Mouse (Mus musculus) macrophage (primary cell): ENCODE data around the gene Stoml3. TPM values are rescaled to one million over a fixed set of nuclear protein-coding genes. Genes with fewer than 3 reads are reported as not detected.

Experiments
- H3K27ac ChIP-seq: fragments of 350-480 bp; formaldehyde crosslinking; 2 replicates; pipeline ENCODE4 v1.9.0; 2021
- H3K36me3 ChIP-seq: fragments of 350-480 bp; formaldehyde crosslinking; 2 replicates; pipeline ENCODE4 v1.9.0; 2021; ENCODE audit errors: inconsistent target
- H3K4me3 ChIP-seq: fragments of 350-480 bp; formaldehyde crosslinking; 2 replicates; pipeline ENCODE4 v1.9.0; 2021; ENCODE audit errors: inconsistent target
- H3K79me2 ChIP-seq: fragments of 350-480 bp; formaldehyde crosslinking; 2 replicates; pipeline ENCODE4 v1.9.0; 2021; ENCODE audit errors: inconsistent target
- WGBS: methylation state at CpG from one replicate; pipeline ENCODE4 v1.1.7; 2026; ENCODE audit warnings: inconsistent platforms; ENCODE audit not compliant: missing documents; 5-methylcytosine and 5-hydroxymethylcytosine counted together
- polyA plus RNA-seq: library from polyadenylated mRNA; stranded (reverse); fragments of 250-400 nt; gene quantifications from 3 replicates; pipeline ENCODE4 v1.2.4, GENCODE M21; 2018; ENCODE audit warnings: inconsistent platforms

Stoml3 gene
- polyA plus RNA-seq, 1 experiment from 2014 or later, result not detected

DNA sequence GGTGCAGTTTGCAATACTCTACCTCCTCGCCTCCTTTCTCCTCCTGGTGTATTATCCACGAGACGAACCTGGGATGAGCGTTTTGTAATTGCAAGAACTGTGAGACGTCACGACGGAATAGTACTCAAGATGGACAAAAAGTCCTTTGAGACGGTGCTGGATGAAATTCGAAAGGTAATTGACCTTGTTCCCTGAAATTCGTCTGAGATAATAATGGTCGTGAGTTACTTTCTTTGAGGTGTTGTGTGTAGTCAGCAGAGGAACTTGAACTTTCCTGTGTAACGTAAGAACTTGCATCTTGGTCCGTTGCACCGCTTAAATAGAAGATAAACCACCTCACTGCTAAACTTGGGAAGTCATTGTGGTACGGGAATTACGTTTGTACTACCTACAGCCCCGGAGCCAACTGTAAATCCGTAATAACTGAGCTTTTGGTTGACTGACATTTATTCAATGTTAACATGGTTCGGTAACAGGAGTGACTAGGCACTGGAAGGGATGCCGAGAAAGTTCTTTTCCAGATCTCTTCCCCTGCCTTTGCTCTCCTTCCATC is 24.2 kb upstream of the Stoml3 start:
- peaks cover 86% of the 10 kb centered on the region for H3K79me2 ChIP-seq

DNA sequence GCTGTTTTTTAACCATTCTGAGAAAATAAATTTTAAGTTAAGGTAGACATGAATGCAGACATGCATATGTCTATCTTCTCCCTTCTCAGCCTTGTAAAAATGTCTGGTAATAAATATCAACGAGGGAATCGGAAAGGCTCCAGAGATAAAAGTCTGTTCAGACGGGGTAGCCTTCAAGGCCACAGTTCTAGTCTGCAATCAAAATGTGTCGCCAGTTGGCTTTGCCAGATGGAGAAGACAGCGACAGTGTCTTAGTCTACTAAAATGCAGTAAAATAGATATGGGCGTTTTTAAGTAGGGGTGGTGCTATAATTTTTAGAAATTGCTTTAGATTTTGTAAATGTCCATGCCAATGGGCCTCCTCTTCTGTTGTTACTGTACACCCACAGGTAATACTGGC is 23.1 kb upstream of the Stoml3 start:
- Histone ChIP-seq H3K79me2 (peaks cover 91% of the 10 kb centered on the region), H3K4me3 (peak overlapping the region; percentile 93), H3K27ac (no peak overlapping the region), H3K36me3 (peaks cover 3% of the 10 kb centered on the region; the same call in 1 of the 2 replicates)
- WGBS, result 48% methylated on average over 6 of the region's 6 CpGs

More for the DNA sequence above, 24.2 kb upstream of the Stoml3 start:
- Histone ChIP-seq H3K4me3 (peak overlapping the region; percentile 93), H3K36me3 (peaks cover 8% of the 10 kb centered on the region), H3K27ac (peak overlapping the region; percentile 42)
- WGBS, result 1% methylated on average over 20 of the region's 20 CpGs

DNA sequence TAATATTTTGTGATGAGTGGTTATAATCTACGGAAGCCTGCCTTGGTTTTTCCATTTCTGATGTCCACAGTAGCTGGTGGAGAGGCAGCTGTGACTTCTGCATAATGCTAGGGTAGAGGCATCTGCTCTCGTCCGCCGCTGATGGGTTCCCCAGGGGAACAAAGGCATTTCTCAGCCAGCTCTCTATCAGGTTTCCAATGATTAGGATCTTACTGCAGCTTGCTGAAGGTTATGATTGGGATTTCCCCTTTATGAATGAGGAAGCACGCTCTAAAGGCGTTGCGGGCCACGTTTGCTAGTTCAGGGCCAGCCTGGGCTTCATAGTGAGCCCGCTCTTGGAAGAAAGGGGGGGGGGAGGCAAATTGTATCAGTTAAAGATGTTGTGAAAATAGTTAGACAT is 22.0 kb upstream of the Stoml3 start:
- Histone ChIP-seq H3K79me2 (peaks cover 89% of the 10 kb centered on the region), H3K27ac (no peak overlapping the region), H3K4me3 (no peak overlapping the region), H3K36me3 (peaks cover 13% of the 10 kb centered on the region)
- 45% methylated on average over 9 of the region's 9 CpGs for WGBS

DNA sequence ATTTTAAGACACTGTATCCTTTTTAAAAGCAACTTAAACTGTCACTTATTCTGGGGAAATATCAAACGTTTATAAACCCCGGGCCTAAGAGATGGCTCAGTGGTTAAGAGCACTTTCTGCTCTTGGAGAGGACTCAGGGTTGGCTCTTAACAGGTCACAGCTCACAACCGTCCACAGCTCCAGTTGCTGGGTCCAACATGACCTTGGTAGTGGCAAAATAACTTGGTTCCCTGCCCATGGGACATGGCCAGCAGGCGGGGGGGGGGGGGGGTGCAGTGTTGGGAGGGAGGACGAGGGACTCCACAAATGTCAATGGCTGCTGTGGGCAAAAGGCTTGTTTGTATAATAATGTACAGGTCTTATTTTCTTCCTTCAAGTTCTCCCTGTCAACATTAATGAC is 21.1 kb upstream of the Stoml3 start:
- no peak overlapping the region for H3K4me3 ChIP-seq
- WGBS, result 97% methylated on average over 3 of the region's 5 CpGs
- peaks cover 80% of the 10 kb centered on the region for H3K79me2 ChIP-seq
- no peak overlapping the region for H3K27ac ChIP-seq
- peaks cover 22% of the 10 kb centered on the region for H3K36me3 ChIP-seq

DNA sequence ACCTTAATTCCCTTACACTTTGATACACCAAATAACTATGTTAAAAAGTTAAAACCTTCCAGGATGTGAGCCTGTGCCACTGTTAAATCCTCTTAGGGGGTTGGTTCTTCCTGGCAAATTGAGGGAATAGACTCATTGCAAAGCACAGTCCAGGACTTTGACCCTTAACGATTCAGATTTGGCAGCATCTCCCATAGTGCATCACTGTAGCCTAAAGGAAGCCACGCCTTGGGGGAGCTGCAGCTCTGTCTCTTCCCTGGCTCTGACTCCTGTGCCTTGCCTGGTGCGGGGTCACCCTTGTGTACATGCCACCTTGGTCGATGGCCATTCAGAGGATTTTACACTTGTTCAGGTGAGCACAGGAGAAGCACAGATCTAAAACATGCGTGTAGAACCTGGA is 18.8 kb upstream of the Stoml3 start:
- Histone ChIP-seq H3K27ac (no peak overlapping the region), H3K36me3 (peaks cover 45% of the 10 kb centered on the region), H3K4me3 (no peak overlapping the region), H3K79me2 (peaks cover 63% of the 10 kb centered on the region)
- WGBS, result 92% methylated on average over 5 of the region's 5 CpGs

DNA sequence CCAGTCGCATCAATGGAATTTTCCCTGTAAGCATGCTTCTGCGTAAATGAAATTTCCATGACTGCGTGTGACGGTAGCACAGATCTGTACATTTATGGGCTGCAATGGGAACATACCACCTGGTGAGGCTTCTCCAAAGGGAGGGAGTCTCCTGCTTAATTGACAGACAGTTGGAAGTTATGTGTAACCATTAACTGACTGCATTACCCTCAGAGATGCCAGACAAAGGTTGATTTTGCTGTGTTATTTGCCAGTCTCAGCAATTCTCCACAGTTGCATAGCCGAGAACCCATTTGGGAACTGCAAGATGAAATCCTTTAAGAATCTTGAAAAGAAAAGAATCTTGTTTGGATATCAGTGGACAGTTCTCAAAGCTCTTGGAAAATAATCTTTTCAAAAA is 16.4 kb upstream of the Stoml3 start:
- Histone ChIP-seq H3K27ac (no peak overlapping the region), H3K4me3 (no peak overlapping the region), H3K36me3 (peaks cover 66% of the 10 kb centered on the region), H3K79me2 (peaks cover 39% of the 10 kb centered on the region)
- WGBS, result 95% methylated on average over 5 of the region's 5 CpGs

DNA sequence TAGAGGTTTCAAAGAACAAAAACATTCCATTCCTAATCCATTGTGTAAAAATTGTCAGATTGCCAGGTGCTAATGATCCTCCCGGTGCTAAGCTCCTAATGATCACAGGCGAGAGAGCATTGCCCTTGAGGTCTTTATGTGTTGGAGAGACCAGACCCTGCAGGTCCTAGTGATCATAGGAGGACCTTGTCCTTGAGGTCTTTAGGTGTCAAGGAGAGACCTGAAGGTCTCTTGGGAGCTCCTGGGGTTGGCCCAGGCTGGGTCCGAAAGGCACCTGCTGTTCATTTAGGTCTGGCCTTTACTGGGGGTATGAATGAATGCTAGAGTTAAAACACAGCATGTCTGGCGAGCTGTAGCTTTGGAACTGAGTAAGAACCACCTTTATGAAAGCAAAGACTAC is 14.3 kb upstream of the Stoml3 start:
- Histone ChIP-seq H3K27ac (no peak overlapping the region), H3K4me3 (no peak overlapping the region), H3K36me3 (peaks cover 80% of the 10 kb centered on the region), H3K79me2 (peaks cover 18% of the 10 kb centered on the region)
- WGBS, result 94% methylated on average over 4 of the region's 4 CpGs

DNA sequence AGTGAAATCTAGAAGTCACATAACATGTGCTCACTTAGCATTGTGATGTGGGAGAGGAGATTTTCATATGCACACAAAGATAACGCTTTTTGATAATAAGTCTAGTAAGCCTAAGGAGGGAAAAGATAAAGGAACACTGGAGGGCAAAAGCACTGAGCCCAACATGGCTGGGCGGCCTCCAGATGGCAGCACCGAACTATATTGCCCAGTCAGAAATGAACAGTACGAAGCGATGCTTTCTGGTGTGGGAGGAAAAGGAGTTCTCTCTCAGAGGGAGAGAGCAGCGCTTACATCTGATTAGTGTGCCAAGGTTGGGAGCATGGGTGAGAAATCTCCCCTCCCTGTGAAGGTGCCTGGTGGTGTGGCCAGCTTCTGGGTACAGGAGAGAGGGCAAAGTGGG is 12.6 kb upstream of the Stoml3 start:
- WGBS, result 71% methylated on average over 6 of the region's 6 CpGs
- Histone ChIP-seq H3K27ac (no peak overlapping the region), H3K79me2 (peaks cover 1% of the 10 kb centered on the region; the same call in 1 of the 2 replicates), H3K4me3 (no peak overlapping the region), H3K36me3 (peaks cover 84% of the 10 kb centered on the region)

DNA sequence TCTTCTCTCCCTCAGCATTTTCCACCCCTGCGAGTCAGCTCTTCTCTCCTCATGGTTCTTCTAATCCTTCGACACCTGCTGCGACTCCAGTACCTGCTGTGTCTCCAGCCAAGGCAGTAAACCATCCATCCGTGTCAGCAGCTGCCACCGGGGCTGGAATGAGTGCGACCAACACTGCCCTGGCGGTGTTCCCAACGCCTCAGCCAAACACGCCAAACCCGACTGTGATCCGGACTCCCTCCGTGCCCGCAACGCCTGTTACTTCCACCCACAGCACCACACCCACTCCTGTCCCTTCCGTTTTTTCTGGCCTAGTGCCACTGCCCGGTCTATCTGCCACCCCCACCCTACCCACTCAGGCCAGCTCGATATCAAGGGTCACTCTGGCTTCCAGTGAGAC is 11.0 kb upstream of the Stoml3 start:
- H3K4me3 ChIP-seq, result no peak overlapping the region
- peaks cover 68% of the 10 kb centered on the region for H3K36me3 ChIP-seq
- WGBS, result 98% methylated on average over 13 of the region's 17 CpGs
- H3K79me2 ChIP-seq, result no peaks in the 10 kb centered on the region
- H3K27ac ChIP-seq, result no peak overlapping the region

DNA sequence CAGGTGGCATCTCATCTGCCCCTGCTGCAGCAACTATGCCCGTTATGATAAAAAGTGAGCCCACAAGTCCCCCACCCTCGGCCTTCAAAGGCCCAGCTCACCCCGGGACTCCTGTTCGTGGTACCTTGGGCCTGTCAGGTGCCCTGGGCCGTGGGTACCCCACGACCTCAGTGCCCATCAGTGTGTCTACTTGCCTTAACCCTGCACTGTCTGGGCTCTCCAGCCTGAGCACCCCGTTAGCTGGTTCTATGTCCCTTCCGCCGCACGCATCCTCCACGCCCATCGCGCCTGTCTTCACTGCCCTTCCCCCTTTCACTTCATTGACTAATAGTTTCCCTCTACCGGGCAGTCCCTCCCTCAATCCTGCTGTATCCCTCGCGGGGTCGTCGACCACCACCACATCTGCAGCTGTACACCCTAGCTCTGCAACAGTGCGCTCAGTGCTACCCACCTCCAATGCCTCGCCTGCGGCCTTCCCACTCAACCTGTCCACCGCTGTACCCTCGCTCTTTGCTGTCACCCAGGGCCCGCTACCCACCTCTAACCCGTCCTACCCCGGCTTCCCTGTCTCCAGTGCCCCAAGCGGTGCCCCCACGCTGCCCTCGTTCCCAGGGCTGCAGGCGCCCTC is 9.9 kb upstream of the Stoml3 start:
- Histone ChIP-seq H3K36me3 (peaks cover 57% of the 10 kb centered on the region), H3K4me3 (no peak overlapping the region), H3K79me2 (no peaks in the 10 kb centered on the region), H3K27ac (no peak overlapping the region)
- 95% methylated on average over 17 of the region's 30 CpGs for WGBS

DNA sequence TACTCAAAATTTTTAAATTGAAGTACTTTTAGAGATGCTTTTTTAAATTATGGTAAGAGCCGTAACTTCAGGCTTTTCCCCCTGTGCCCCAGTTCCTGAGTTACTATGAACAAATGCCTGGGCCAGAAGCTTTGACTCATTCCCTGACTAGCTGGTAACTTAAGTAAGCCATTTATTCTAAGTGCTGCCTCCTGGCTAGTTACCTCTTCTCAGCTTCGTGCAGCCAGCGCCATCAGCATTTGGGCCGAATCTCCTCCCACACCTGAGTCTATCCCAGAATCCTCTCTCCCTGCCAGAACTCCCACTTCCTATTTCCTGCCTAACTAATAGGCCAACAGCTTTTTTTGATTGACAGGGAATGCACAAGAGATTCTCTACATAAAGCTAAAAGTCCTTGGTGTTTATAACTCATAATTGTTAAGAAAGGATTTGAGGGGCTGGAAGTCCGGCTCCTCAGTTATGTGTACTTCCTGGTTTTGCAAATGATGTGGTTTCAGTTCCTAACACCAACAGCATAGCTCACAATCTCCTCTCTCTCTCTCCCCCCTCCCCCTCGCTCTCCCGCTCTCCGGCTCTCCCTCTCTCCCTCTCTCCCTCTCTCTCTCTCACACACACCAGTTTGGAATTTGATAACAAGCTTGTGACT is 4.9 kb upstream of the Stoml3 start:
- H3K79me2 ChIP-seq, result no peaks in the 10 kb centered on the region
- H3K4me3 ChIP-seq, result no peak overlapping the region
- H3K27ac ChIP-seq, result peak overlapping the region; percentile 22; the same call in 1 of the 2 replicates
- 31% methylated on average over 8 of the region's 8 CpGs for WGBS
- peaks cover 11% of the 10 kb centered on the region; the same call in 1 of the 2 replicates for H3K36me3 ChIP-seq

DNA sequence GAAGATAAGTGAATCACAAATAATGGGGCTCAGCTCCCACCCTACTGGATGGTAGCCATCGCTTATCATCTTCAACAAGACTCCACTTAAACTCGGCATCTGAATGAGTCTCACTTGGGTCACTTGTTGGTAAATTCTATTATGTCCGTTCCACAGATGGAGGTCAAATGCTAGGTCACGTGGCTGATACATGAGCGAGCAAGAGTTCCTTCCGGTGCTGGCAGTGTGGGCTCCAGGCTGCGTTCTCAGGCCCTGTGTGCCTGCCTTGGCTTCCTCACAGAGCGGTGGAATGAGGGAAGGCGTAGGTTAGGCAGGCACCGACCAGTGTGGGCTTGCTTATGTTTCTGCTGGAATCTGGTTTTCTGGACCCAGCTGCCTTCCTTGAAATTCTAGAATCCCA is 1.9 kb upstream of the Stoml3 start:
- H3K79me2 ChIP-seq, result no peaks in the 10 kb centered on the region
- WGBS, result 92% methylated on average over 9 of the region's 10 CpGs
- H3K4me3 ChIP-seq, result no peak overlapping the region
- no peaks in the 10 kb centered on the region; the same call in 1 of the 2 replicates for H3K36me3 ChIP-seq
- no peak overlapping the region for H3K27ac ChIP-seq

DNA sequence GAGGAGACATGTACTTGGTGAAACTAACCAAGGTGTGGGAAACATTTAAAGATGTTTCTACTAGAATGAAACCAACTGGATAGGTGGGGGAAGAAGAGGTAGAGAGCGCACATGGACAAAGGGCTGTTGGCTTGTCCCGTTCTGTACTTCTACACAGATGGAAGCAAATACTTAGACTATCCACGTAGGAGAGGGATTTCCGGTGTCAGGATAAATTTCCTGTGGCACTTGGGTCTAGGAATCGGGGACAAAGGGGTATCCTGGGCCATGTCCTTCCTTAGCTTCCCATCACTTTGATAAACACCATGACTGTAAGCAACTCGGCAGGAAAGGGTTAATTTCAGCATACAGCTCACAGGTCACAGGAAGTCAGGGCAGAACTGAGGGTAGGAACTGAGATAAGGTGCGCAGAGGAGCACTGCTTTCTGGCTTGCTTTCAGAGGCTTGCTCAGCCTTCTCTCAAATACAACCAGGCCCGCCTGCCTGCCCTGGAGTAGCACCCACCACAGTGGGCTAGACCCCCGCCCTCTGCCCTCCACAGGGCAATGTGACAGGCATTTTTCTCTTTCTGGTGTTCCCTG is 1.4 kb upstream of the Stoml3 start:
- H3K36me3 ChIP-seq, result no peaks in the 10 kb centered on the region
- H3K4me3 ChIP-seq, result no peak overlapping the region
- H3K79me2 ChIP-seq, result no peaks in the 10 kb centered on the region
- 49% methylated on average over 9 of the region's 9 CpGs for WGBS
- no peak overlapping the region for H3K27ac ChIP-seq

DNA sequence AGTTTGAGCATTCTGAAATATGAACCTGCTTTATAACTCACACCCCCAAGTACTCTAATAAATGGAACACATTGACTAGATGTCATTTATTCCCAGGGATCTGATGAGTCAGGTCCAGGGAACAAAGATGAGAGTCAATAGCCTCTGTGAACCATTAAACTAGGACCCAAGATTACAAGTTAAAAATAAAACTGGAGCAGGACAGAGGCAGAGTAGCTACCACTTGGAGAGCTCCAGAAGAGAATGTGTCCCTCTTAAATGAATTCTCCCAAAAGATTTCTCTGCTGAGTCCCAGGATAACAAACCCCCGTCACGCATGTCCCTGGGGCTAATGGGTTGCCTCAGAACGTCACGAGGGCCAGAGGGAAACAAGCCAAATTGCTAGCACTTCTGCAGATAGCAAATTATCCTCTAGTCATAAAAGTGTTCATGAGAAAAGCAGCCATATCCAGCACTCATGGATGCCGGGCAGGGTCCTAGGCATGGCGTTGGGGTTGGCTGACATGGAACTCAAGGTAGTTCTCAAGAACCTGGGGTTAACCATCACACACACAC is 10.0 kb downstream of the Stoml3 start:
- no peak overlapping the region for H3K27ac ChIP-seq
- WGBS, result 95% methylated on average over 6 of the region's 6 CpGs
- no peaks in the 10 kb centered on the region for H3K36me3 ChIP-seq
- no peaks in the 10 kb centered on the region for H3K79me2 ChIP-seq
- H3K4me3 ChIP-seq, result no peak overlapping the region

DNA sequence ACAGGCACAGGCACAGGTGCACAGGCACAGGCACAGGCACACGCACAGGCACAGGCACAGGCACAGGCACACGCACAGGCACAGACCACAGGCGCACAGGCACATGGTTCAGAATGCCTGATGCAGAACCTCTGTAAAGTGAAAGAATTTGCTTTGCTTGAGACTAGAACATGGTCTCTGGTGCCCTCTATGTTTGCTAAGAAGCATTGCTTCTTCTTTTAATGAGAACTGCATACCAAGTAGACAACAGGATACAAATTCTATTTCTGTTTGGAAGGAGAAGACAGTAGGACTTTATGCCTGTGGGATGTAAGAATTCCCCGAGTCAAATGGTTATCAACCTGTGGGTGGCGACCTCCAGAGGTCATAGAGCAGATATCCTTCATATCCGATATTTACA is 14.0 kb downstream of the Stoml3 start:
- H3K27ac ChIP-seq, result no peak overlapping the region
- WGBS, result 63% methylated on average over 6 of the region's 6 CpGs
- H3K79me2 ChIP-seq, result no peaks in the 10 kb centered on the region

More for the DNA sequence above, 14.0 kb downstream of the Stoml3 start:
- H3K36me3 ChIP-seq, result no peaks in the 10 kb centered on the region
- no peak overlapping the region for H3K4me3 ChIP-seq
